Mouse (Mus musculus) ovary, adult 10 weeks (tissue): ENCODE data around the gene Cnnm3. TPM values are rescaled to one million over a fixed set of nuclear protein-coding genes. Genes with fewer than 3 reads are reported as not detected.

ENCODE experiments used
- polyA plus RNA-seq: library from polyadenylated mRNA; stranded (reverse); fragments of 350-450 nt; fragmentation: Illumina TruSeq; extraction: RNeasy Lipid Tissue Mini Kit (QIAGEN cat#74804); gene quantifications from one replicate; pipeline ENCODE4 v1.2.3, GENCODE M21; 2014

Gene Cnnm3
- polyA plus RNA-seq = 11.2 TPM

GRCm38 (mm10) chr1:36511289-36512021 lies at the start of gene Cnnm3:
Cnnm3 (plus strand) TSS chr1:36511867.

GRCm38 (mm10) chr1:36471181-36472105 lies 40.2 kb upstream of the Cnnm3 start, which contains the start of gene Cnnm4:
Cnnm4 (plus strand) TSS chr1:36471620.

GRCm38 (mm10) chr1:36536783-36537182 lies 25.1 kb downstream of the Cnnm3 start, which contains the start of gene Ankrd23:
Ankrd23 (minus strand) TSS chr1:36536883.

DNA sequence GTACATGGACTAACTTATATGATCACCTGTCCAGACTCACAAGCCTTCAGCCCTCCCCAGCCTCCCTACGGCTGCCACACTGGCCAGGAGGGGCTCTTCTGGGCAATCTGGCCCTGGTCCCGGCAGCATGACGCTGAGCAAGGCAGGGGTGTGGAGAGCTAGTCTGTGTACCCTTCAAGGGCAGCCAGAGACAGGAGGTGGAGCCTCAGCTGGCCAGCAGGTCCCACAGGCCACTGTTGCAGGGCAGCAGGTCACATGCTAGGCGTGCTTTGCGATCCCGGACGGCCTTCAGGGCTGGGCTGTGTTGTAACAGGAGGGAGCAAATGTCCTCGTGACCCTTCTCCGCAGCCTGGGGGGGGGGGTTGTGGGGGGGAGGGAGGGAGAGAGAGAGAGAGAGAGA lies 27.5 kb downstream of the Cnnm3 start, which contains the start of gene Gm42417:
TSS of gene Gm42417 (minus strand) at position 244 of the 400 bp plus-strand sequence.

DNA sequence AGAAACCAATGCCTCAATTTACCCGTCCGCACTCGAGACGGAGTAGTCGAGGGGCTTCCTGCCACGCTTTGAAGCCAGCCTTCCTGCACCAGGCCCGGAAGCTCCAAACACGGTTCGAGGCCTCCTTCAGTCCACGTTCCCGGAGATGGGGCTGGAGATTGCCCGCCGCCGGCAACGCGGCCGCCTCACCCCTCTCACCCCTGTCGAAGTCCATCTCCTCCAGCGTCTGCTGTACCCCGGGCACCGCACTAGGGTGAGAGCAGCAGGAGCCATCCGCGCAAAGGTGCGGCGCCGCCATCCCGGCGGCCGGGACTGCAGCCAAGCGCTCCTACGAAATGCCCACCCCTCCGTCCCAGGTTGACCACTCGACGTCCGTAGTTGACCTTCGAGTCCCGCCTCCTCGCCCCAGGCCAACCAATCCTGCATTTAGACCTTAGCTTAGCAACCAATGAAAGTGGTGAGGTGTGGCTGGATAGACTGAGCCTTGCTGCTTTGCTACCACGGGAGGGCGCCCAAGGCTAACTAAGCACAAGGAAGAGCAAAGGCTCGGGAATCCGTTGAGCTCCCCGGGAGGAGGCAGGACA lies 35.3 kb downstream of the Cnnm3 start, which contains the start of gene Ankrd39:
TSS of gene Ankrd39 (minus strand) at position 558 of the 584 bp plus-strand sequence.

GRCm38 (mm10) chr1:36558031-36558993 lies 46.6 kb downstream of the Cnnm3 start, which contains the start of gene Sema4c:
Sema4c (minus strand) TSS chr1:36558349.

Other genes starting within 250 kb of the Cnnm3 start
- 6.1 TPM for gene Neurl3, start 237.2 kb upstream of the Cnnm3 start, polyA plus RNA-seq
- 0.11 TPM for gene Arid5a, start 204.1 kb upstream of the Cnnm3 start, polyA plus RNA-seq
- gene Kansl3, start 142.7 kb upstream of the Cnnm3 start, polyA plus RNA-seq = 11.5 TPM
- not detected for gene Fer1l5, start 139.6 kb upstream of the Cnnm3 start, polyA plus RNA-seq
- 10.6 TPM for gene Lman2l, start 66.6 kb upstream of the Cnnm3 start, polyA plus RNA-seq
- 2.5 TPM for gene Cnnm4, start 40.2 kb upstream of the Cnnm3 start, polyA plus RNA-seq
- 1.1 TPM for gene Ankrd23, start 25.0 kb downstream of the Cnnm3 start, polyA plus RNA-seq
- not detected for gene Gm42417, start 27.6 kb downstream of the Cnnm3 start, polyA plus RNA-seq
- gene Ankrd39, start 35.6 kb downstream of the Cnnm3 start, polyA plus RNA-seq = 2.0 TPM
- 2.7 TPM for gene Sema4c, start 46.5 kb downstream of the Cnnm3 start, polyA plus RNA-seq
- gene Fam178b, start 171.3 kb downstream of the Cnnm3 start, polyA plus RNA-seq = not detected
- gene Cox5b, start 179.6 kb downstream of the Cnnm3 start, polyA plus RNA-seq = 53.0 TPM
- gene 4933424G06Rik, start 198.3 kb downstream of the Cnnm3 start, polyA plus RNA-seq = not detected
- 9.0 TPM for gene Actr1b, start 202.6 kb downstream of the Cnnm3 start, polyA plus RNA-seq
- gene Zap70, start 249.9 kb downstream of the Cnnm3 start, polyA plus RNA-seq = not detected